Mouse (Mus musculus) C2C12 (cell line): ENCODE results near the gene Gimap3. TPM values are rescaled to one million over a fixed set of nuclear protein-coding genes. Genes with fewer than 3 reads are reported as not detected.

ENCODE experiments used
- H3K27me3 ChIP-seq: one replicate; pipeline ENCODE4 v1.6.1; 2011; ENCODE audit not compliant: control insufficient read depth, insufficient read depth, insufficient read length
- H3K36me3 ChIP-seq: one replicate; pipeline ENCODE4 v1.6.1; 2011; ENCODE audit not compliant: control insufficient read depth, insufficient read depth
- H3K4me3 ChIP-seq: one replicate; pipeline ENCODE4 v1.5.1; 2011; ENCODE audit warnings: mild to moderate bottlenecking, control low read depth; ENCODE audit not compliant: poor library complexity, insufficient read depth, severe bottlenecking
- H3K79me2 ChIP-seq: one replicate; pipeline ENCODE4 v1.6.1; 2011; ENCODE audit not compliant: control insufficient read depth, insufficient read depth
- H3K79me3 ChIP-seq: one replicate; pipeline ENCODE4 v1.6.1; 2011; ENCODE audit warnings: low read depth, control low read depth
- H3ac ChIP-seq: one replicate; pipeline ENCODE3; 2011; ENCODE audit warnings: low read depth; ENCODE audit not compliant: control insufficient read depth, insufficient read length
- CEBPB ChIP-seq: IDR thresholded peaks from one replicate; pipeline ENCODE4 v1.6.1; 2011; ENCODE audit warnings: low read depth, mild to moderate bottlenecking, control low read depth, moderate library complexity
- CTCF ChIP-seq: IDR thresholded peaks from one replicate; pipeline ENCODE4 v1.5.1; 2011; ENCODE audit not compliant: control insufficient read depth, insufficient read depth, insufficient read length
- FOSL1 ChIP-seq: IDR thresholded peaks from one replicate; pipeline ENCODE4 v1.8.0; 2011; ENCODE audit warnings: mild to moderate bottlenecking, low read length; ENCODE audit not compliant: poor library complexity, insufficient read depth, severe bottlenecking
- MAX ChIP-seq: IDR thresholded peaks from one replicate; pipeline ENCODE4 v1.6.1; 2011; ENCODE audit warnings: mild to moderate bottlenecking, control low read depth
- MYOD1 ChIP-seq: IDR thresholded peaks from one replicate; pipeline ENCODE4 v1.6.1; 2011; ENCODE audit warnings: low read depth; ENCODE audit not compliant: control insufficient read depth, insufficient read length
- MYOG ChIP-seq: IDR thresholded peaks from one replicate; pipeline ENCODE4 v1.6.1; 2011; ENCODE audit not compliant: control insufficient read depth, insufficient read length; ENCODE audit errors: extremely low read depth
- USF1 ChIP-seq: IDR thresholded peaks from one replicate; pipeline ENCODE4 v1.6.1; 2011; ENCODE audit warnings: low read depth, mild to moderate bottlenecking, control low read depth, moderate library complexity
- polyA plus RNA-seq: library from polyadenylated mRNA; unstranded; fragments of >200 nt; fragmentation: generic; extraction: Trizol; gene quantifications from one replicate; pipeline ENCODE4 v1.2.1, GENCODE M21; 2012; ENCODE audit warnings: missing spikeins

The Gimap3 gene
- polyA plus RNA-seq, 1 experiment: not detected

DNA sequence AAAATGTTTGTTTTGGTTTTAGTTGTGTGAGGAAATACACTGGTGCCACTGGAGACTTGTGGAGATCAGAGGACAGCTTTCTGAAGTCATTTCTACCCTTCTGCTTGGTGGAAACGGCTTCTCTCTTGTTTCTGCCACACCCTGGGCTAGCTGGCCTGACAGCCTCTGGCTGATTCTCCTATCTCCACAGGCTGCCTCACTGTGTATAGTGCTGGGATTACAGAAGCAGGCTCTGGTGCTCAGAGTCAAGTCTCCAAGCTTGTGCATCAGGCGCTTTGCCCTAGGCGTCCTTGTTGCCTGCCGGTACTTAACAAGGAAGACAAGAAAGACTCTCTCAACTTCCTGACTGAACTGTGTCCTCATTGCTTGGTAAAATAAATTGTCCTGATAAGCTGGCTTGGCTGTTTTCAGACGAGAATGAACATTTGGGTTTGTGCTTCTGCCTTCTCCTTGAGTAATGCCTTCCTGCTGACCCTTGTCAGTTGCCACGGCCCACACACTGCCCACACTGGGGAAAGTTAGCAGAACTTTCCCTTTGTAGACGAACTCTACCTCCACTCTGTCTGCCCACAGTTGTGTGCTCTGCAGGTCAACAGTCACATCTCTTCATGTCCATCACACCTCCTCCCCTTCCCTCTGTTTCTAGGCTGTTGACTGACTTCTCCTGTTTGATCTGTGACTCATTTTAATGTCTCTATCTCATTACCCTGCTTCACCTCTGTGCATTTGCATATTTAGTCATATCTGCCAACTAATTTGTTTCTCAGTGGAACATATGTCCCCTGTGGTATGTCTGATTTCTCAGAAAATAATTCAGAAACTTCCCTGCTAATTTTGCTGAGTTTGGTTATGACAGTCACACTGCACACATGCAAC, 23.3 kb downstream of the Gimap3 start:
- TF ChIP-seq FOSL1: no peak
- no peak for TF ChIP-seq MYOD1
- no peak for TF ChIP-seq MAX
- TF ChIP-seq CTCF: no peak
- no peak for TF ChIP-seq CEBPB
- TF ChIP-seq MYOG: no peak
- TF ChIP-seq USF1: no peak
- Histone ChIP-seq H3ac (no peak overlapping the region), H3K79me3 (no peaks in the 10 kb centered on the region)

DNA sequence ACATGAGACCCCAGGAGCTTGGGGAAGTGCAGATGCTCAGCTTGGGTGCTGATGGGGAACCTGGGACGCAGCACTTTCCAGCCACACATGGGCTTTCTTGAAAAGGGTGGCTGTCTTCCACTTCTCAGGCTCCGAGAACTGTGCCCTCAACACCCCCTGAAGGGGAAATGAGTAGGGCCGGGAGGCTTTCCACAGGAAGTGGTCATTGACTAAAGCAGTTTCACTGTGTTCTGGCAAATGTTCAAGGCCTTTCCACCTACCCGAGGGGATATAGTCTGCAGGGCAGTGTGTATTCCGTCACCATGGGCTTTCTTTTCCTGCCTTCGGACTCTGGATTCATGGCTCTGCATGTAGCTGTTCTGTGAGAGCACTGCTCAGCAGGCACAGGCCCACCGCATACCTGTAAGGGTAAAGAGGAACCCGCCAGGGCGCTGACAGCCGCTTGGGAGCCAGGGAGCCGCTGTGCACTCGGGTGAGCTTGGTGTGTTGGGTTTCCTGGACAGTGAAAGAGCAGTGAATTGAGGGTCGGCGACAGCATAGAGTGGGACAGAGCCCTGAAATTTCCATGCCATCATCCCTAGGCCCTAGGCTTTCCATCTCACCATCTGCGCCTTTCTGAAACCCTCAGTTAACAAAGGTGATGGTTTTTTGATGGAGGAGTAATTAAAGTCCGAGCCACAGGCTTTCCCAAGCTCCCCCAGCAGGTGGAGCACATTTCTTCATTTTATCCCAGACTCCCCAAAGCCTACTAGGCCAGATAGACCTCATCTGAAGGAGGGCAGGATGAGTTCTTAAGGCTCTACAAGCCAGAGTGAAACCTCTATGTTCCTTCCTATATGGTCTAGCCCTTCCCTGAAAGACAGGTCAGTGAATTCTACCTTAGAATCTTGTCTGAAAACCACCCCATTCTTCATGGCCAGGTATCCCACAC, 24.4 kb downstream of the Gimap3 start, which contains the start of gene Gimap5:
Gene Gimap5, plus strand, starts transcription at position 239 of the 931 bp plus-strand sequence.
- peaks cover 3% of the 10 kb centered on the region for H3K27me3 ChIP-seq
- no peak within 1 kb of the TSS for H3K4me3 ChIP-seq
- H3K79me3 ChIP-seq: no peaks in the 10 kb centered on the region
- H3K36me3 ChIP-seq: no peaks in the 10 kb centered on the region
- H3K79me2 ChIP-seq: no peaks in the 10 kb centered on the region
- TF ChIP-seq MYOG (no peak), FOSL1 (no peak), CTCF (no peak), MYOD1 (no peak), CEBPB (no peak), MAX (no peak), USF1 (no peak)
- H3ac ChIP-seq: no peak within 1 kb of the TSS

More for the DNA sequence above, 23.3 kb downstream of the Gimap3 start:
- H3K27me3 ChIP-seq: peaks cover 3% of the 10 kb centered on the region
- H3K79me2 ChIP-seq: no peaks in the 10 kb centered on the region
- no peak overlapping the region for H3K4me3 ChIP-seq
- H3K36me3 ChIP-seq: no peaks in the 10 kb centered on the region

DNA sequence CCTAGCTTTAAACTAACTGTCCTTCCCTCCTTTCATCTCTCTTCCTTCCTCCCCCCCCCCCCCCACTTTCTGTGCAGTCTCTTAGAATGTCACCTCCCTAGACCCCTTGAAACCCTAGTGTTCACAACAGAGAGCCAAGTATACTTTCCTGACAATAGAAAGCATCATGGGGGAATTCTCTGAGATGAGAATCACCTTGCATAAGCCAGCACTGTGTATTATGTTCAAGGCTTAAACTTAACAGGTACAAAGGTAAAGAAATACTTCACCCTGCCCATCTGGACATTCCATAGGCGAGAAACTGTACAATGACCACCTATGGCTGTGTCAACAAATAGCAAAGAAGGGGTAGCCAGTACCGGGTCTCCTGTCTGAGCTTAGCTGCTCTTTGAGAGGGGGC, 25.2 kb downstream of the Gimap3 start:
- H3ac ChIP-seq: no peak overlapping the region
- peaks cover 3% of the 10 kb centered on the region for H3K27me3 ChIP-seq
- H3K79me2 ChIP-seq: no peaks in the 10 kb centered on the region
- no peaks in the 10 kb centered on the region for H3K36me3 ChIP-seq
- no peak overlapping the region for H3K4me3 ChIP-seq
- no peaks in the 10 kb centered on the region for H3K79me3 ChIP-seq
- no peak for TF ChIP-seq FOSL1
- no peak for TF ChIP-seq MAX
- TF ChIP-seq MYOD1: no peak
- no peak for TF ChIP-seq CEBPB
- TF ChIP-seq MYOG: no peak
- no peak for TF ChIP-seq USF1
- no peak for TF ChIP-seq CTCF

DNA sequence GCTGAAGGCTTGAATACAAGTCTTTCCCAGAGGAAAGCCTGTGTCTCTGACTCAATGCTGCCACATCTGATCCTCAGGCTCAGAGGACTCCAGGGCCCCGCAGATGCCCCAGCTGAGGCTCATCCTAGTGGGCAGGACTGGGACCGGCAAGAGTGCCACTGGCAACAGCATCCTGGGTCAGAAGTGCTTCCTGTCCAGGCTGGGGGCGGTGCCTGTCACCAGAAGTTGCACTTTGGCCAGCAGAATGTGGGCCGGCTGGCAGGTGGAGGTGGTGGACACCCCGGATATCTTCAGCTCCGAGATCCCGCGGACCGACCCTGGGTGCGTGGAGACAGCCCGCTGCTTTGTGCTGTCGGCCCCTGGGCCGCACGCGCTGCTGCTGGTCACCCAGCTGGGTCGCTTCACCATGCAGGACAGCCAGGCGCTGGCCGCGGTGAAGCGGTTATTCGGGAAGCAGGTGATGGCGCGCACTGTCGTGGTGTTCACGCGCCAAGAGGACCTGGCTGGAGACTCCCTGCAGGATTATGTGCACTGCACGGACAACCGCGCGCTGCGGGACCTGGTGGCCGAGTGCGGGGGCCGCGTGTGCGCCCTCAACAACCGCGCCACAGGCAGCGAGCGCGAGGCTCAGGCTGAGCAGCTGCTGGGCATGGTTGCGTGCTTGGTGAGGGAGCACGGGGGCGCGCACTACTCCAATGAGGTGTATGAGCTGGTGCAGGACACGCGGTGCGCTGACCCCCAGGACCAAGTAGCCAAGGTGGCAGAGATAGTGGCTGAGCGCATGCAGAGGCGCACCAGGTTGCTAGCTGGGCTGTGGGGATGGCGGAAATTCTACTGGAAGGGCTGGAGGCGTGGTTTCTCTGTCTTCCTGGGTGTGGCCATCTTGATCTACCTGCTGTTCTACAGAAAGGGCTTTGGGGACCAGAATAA, 28.0 kb downstream of the Gimap3 start:
- no peaks in the 10 kb centered on the region for H3K79me2 ChIP-seq
- no peak for TF ChIP-seq FOSL1
- TF ChIP-seq CTCF: no peak
- no peak for TF ChIP-seq CEBPB
- TF ChIP-seq USF1: no peak
- TF ChIP-seq MYOG: no peak
- no peak for TF ChIP-seq MAX
- TF ChIP-seq MYOD1: no peak
- no peaks in the 10 kb centered on the region for H3K79me3 ChIP-seq
- H3K36me3 ChIP-seq: no peaks in the 10 kb centered on the region
- peaks cover 3% of the 10 kb centered on the region for H3K27me3 ChIP-seq
- no peak overlapping the region for H3K4me3 ChIP-seq
- H3ac ChIP-seq: no peak overlapping the region
